Mouse (Mus musculus) limb, embryonic 10.5 days (tissue): ENCODE data around the gene Wnt9a. TPM values are rescaled to one million over a fixed set of nuclear protein-coding genes. Genes with fewer than 3 reads are reported as not detected.

ENCODE experiments used
- DNase-seq: peaks from one replicate; pipeline ENCODE4 v3.0.0-alpha.2; 2017; ENCODE audit warnings: low spot score
- H3K27ac ChIP-seq: fragments of 300-500 bp; sonication (generic); 2 replicates; pipeline ENCODE4 v1.5.1; 2016; ENCODE audit warnings: mild to moderate bottlenecking
- H3K27me3 ChIP-seq: fragments of 300-500 bp; sonication (generic); 2 replicates; pipeline ENCODE4 v1.6.1; 2016; ENCODE audit warnings: low read depth, mild to moderate bottlenecking; ENCODE audit not compliant: poor library complexity, severe bottlenecking
- H3K36me3 ChIP-seq: fragments of 300-500 bp; sonication (generic); 2 replicates; pipeline ENCODE4 v1.6.1; 2016; ENCODE audit warnings: mild to moderate bottlenecking, moderate library complexity
- H3K4me1 ChIP-seq: fragments of 300-500 bp; sonication (generic); 2 replicates; pipeline ENCODE4 v1.6.1; 2016
- H3K4me3 ChIP-seq: fragments of 300-500 bp; sonication (generic); 2 replicates; pipeline ENCODE4 v1.5.1; 2016; ENCODE audit warnings: mild to moderate bottlenecking, moderate library complexity
- H3K9me3 ChIP-seq: fragments of 300-500 bp; sonication (generic); replicated peaks from 2 replicates; pipeline ENCODE4 v1.6.1; 2016; ENCODE audit warnings: mild to moderate bottlenecking
- WGBS: fragments of 180-500 bp; shearing (Covaris S2); methylation state at CpG from one replicate; pipeline ENCODE4 v1.1.7; 2016; 5-methylcytosine and 5-hydroxymethylcytosine counted together
- polyA plus RNA-seq: library from polyadenylated mRNA; unstranded; fragments of >200 nt; fragmentation: Nextera tagmentation; extraction: Ambion mirVana; gene quantifications from 2 replicates; pipeline ENCODE4 v1.2.1, GENCODE M21; 2016

The Wnt9a gene
- polyA plus RNA-seq, 1 experiment from 2014 or later: 1.8 TPM

GRCm38 (mm10) chr11:59308164-59308542 is 1.4 kb downstream of the Wnt9a start:
- Histone ChIP-seq H3K27ac (peak overlapping the region; percentile 75; the same call in 1 of the 2 replicates), H3K36me3 (no peaks in the 10 kb centered on the region), H3K4me1 (peaks cover 73% of the 10 kb centered on the region), H3K27me3 (peaks cover 99% of the 10 kb centered on the region), H3K4me3 (peak overlapping the region; percentile 69), H3K9me3 (no peaks in the 10 kb centered on the region)
- no peak for DNase-seq
- WGBS: 20% methylated on average over 12 of the region's 12 CpGs

GRCm38 (mm10) chr11:59308625-59309024 is 1.9 kb downstream of the Wnt9a start:
- peak overlapping the region; percentile 69 for H3K4me3 ChIP-seq
- H3K27ac ChIP-seq: peak overlapping the region; percentile 75
- H3K27me3 ChIP-seq: peaks cover 99% of the 10 kb centered on the region
- H3K4me1 ChIP-seq: peaks cover 78% of the 10 kb centered on the region
- 42% methylated on average over 6 of the region's 6 CpGs for WGBS
- no peaks in the 10 kb centered on the region for H3K9me3 ChIP-seq
- DNase-seq: no peak
- no peaks in the 10 kb centered on the region for H3K36me3 ChIP-seq

- DNase-seq: peak; percentile 82
- Histone ChIP-seq H3K4me1 (peaks cover 81% of the 10 kb centered on the region), H3K9me3 (no peaks in the 10 kb centered on the region), H3K27ac (peak overlapping the region; percentile 75), H3K27me3 (peaks cover 98% of the 10 kb centered on the region), H3K36me3 (no peaks in the 10 kb centered on the region), H3K4me3 (peak overlapping the region; percentile 37)
- 9% methylated on average over 12 of the region's 12 CpGs for WGBS
Observed at GRCm38 (mm10) chr11:59309106-59309805, 2.5 kb downstream of the Wnt9a start.

- WGBS: 69% methylated on average over 8 of the region's 8 CpGs
Observed at GRCm38 (mm10) chr11:59309976-59310375, 3.2 kb downstream of the Wnt9a start.

GRCm38 (mm10) chr11:59312060-59312459 is 5.3 kb downstream of the Wnt9a start:
- H3K4me1 ChIP-seq: peaks cover 65% of the 10 kb centered on the region
- no peak overlapping the region for H3K4me3 ChIP-seq
- DNase-seq: no peak
- peak overlapping the region; percentile 50; the same call in 1 of the 2 replicates for H3K27ac ChIP-seq
- WGBS: 59% methylated on average over 6 of the region's 6 CpGs
- no peaks in the 10 kb centered on the region for H3K9me3 ChIP-seq
- no peaks in the 10 kb centered on the region for H3K36me3 ChIP-seq
- peaks cover 94% of the 10 kb centered on the region for H3K27me3 ChIP-seq

More at GRCm38 (mm10) chr11:59309976-59310375, 3.2 kb downstream of the Wnt9a start:
- no peak for DNase-seq
- Histone ChIP-seq H3K27ac (peak overlapping the region; percentile 75; the same call in 1 of the 2 replicates), H3K4me3 (no peak overlapping the region), H3K4me1 (peaks cover 74% of the 10 kb centered on the region), H3K27me3 (peaks cover 98% of the 10 kb centered on the region), H3K36me3 (no peaks in the 10 kb centered on the region), H3K9me3 (no peaks in the 10 kb centered on the region)

GRCm38 (mm10) chr11:59312501-59312900 is 5.8 kb downstream of the Wnt9a start:
- peaks cover 61% of the 10 kb centered on the region for H3K4me1 ChIP-seq
- H3K27ac ChIP-seq: peak overlapping the region; percentile 50
- no peaks in the 10 kb centered on the region for H3K36me3 ChIP-seq
- no peak overlapping the region for H3K4me3 ChIP-seq
- DNase-seq: no peak
- H3K27me3 ChIP-seq: peaks cover 93% of the 10 kb centered on the region
- 70% methylated on average over 8 of the region's 8 CpGs for WGBS
- no peaks in the 10 kb centered on the region for H3K9me3 ChIP-seq

GRCm38 (mm10) chr11:59313029-59313811 is 6.5 kb downstream of the Wnt9a start:
- H3K9me3 ChIP-seq: no peaks in the 10 kb centered on the region
- peak overlapping the region; percentile 50 for H3K27ac ChIP-seq
- 73% methylated on average over 17 of the region's 17 CpGs for whole genome bisulfite sequencing
- no peaks in the 10 kb centered on the region for H3K36me3 ChIP-seq
- peaks cover 55% of the 10 kb centered on the region for H3K4me1 ChIP-seq
- DNase-seq: no peak
- H3K27me3 ChIP-seq: peaks cover 93% of the 10 kb centered on the region
- H3K4me3 ChIP-seq: no peak overlapping the region

- H3K4me3 ChIP-seq: no peak overlapping the region
- no peak overlapping the region for H3K27ac ChIP-seq
- WGBS: 78% methylated on average over 11 of the region's 11 CpGs
- H3K27me3 ChIP-seq: peaks cover 91% of the 10 kb centered on the region
- H3K36me3 ChIP-seq: no peaks in the 10 kb centered on the region
- H3K9me3 ChIP-seq: no peaks in the 10 kb centered on the region
- no peak for DNase-seq
- peaks cover 47% of the 10 kb centered on the region for H3K4me1 ChIP-seq
Observed at GRCm38 (mm10) chr11:59313944-59314343, 7.2 kb downstream of the Wnt9a start.

GRCm38 (mm10) chr11:59316517-59316916 is 9.8 kb downstream of the Wnt9a start:
- H3K27me3 ChIP-seq: peaks cover 66% of the 10 kb centered on the region
- peaks cover 34% of the 10 kb centered on the region for H3K4me1 ChIP-seq
- no peak overlapping the region for H3K27ac ChIP-seq
- H3K4me3 ChIP-seq: no peak overlapping the region
- DNase-seq: no peak
- no peaks in the 10 kb centered on the region for H3K9me3 ChIP-seq
- WGBS: 49% methylated on average over 6 of the region's 6 CpGs
- no peaks in the 10 kb centered on the region for H3K36me3 ChIP-seq

- Histone ChIP-seq H3K4me3 (no peak overlapping the region), H3K4me1 (no peaks in the 10 kb centered on the region), H3K27ac (no peak overlapping the region), H3K36me3 (no peaks in the 10 kb centered on the region), H3K9me3 (no peaks in the 10 kb centered on the region), H3K27me3 (peaks cover 18% of the 10 kb centered on the region)
- DNase-seq: no peak
- WGBS: 87% methylated on average over 3 of the region's 3 CpGs
Observed at GRCm38 (mm10) chr11:59322988-59323387, 16.3 kb downstream of the Wnt9a start.

GRCm38 (mm10) chr11:59324777-59325176 is 18.0 kb downstream of the Wnt9a start:
- WGBS: 80% methylated on average over 5 of the region's 5 CpGs
- H3K9me3 ChIP-seq: no peaks in the 10 kb centered on the region
- H3K27ac ChIP-seq: no peak overlapping the region
- no peak overlapping the region for H3K4me3 ChIP-seq
- H3K36me3 ChIP-seq: no peaks in the 10 kb centered on the region
- peaks cover 15% of the 10 kb centered on the region for H3K4me1 ChIP-seq
- H3K27me3 ChIP-seq: peaks cover 17% of the 10 kb centered on the region
- DNase-seq: no peak

- Histone ChIP-seq H3K4me3 (no peak overlapping the region), H3K36me3 (no peaks in the 10 kb centered on the region), H3K4me1 (peaks cover 22% of the 10 kb centered on the region), H3K27me3 (peaks cover 38% of the 10 kb centered on the region), H3K27ac (peak overlapping the region; percentile 50; the same call in 1 of the 2 replicates), H3K9me3 (no peaks in the 10 kb centered on the region)
- no peak for DNase-seq
- 84% methylated on average over 18 of the region's 18 CpGs for WGBS
Observed at GRCm38 (mm10) chr11:59327625-59328024, 20.9 kb downstream of the Wnt9a start.

GRCm38 (mm10) chr11:59329616-59330015 is 22.9 kb downstream of the Wnt9a start:
- Histone ChIP-seq H3K27ac (peak overlapping the region; percentile 61), H3K4me3 (no peak overlapping the region), H3K4me1 (peaks cover 35% of the 10 kb centered on the region), H3K9me3 (no peaks in the 10 kb centered on the region), H3K27me3 (peaks cover 53% of the 10 kb centered on the region), H3K36me3 (no peaks in the 10 kb centered on the region)
- WGBS: 24% methylated on average over 6 of the region's 6 CpGs
- no peak for DNase-seq
